Mouse (Mus musculus): ENCODE data around the gene Mb. TPM values are rescaled to one million over a fixed set of nuclear protein-coding genes. Genes with fewer than 3 reads are reported as not detected.
A peak's percentile ranks its signal among the peaks of the same experiment; 100 is the strongest.

The Mb gene
- polyA plus RNA-seq, 1 experiment from 2014 or later = 29.5 TPM

DNA sequence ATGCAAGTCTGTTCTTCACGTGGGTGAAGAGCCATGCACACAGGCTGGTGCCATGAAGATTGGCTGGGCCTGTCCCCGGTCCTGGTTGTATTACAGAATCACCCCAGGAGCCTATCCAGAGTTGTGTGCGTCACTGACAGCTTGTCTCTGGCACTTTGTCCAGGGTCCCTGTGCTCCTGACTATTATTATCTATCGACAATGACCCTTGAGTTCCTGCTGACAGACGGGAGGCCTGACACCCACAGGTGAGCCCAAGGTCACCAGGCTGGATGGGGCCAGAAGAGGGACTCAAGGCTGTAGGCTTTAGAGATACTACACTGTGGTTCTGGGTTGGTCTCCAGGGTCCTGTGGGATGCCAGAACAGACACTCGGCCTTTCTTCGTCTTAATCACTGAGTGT is 30.9 kb downstream of the Mb start:
- peak overlapping the region; percentile 88 for H3K27ac ChIP-seq
- peaks cover 86% of the 10 kb centered on the region for H3K4me1 ChIP-seq
- DNase-seq (ENCODE audit: low spot score) = peak; percentile 93
- H3K36me3 ChIP-seq = no peaks in the 10 kb centered on the region; the same call in 1 of the 2 replicates
- no peaks in the 10 kb centered on the region for H3K27me3 ChIP-seq (ENCODE audit: insufficient read depth, poor library complexity, severe bottlenecking)
- H3K4me3 ChIP-seq = no peak overlapping the region; the same call in 1 of the 2 replicates
- H3K9me3 ChIP-seq = no peaks in the 10 kb centered on the region
- 41% methylated on average over 7 of the region's 7 CpGs for WGBS

DNA sequence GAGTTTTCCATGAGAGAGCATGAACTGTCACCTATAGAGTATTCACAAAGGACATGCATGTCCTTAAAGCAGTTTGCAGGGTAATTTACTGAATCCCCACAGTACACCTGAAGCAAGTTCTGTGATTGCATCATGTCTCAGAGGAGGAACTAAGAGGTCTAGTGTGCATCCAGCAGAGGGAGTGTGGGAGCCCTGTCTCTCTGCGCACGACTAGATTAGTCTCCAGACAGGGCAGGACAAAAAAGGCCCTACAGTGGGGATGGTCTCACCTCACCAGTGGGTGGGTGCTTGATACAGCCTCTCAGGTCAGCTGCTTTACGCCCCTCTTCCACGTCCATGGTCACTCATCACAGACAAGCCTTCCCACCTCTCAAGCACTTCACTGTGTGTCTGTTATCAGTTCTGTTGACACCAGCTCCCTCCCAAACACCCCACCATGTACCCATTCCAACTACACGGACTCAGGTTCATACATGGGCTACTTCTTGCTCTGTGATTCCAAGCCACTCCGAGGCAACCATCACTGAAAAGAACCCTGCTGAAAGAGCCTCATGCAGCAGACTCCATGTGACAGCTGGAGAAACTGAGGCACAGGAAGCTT is 31.6 kb downstream of the Mb start:
- Histone ChIP-seq H3K27me3 (ENCODE audit: insufficient read depth, poor library complexity, severe bottlenecking) (no peaks in the 10 kb centered on the region), H3K36me3 (no peaks in the 10 kb centered on the region; the same call in 1 of the 2 replicates), H3K4me1 (peaks cover 93% of the 10 kb centered on the region), H3K27ac (peak overlapping the region; percentile 88), H3K9me3 (no peaks in the 10 kb centered on the region), H3K4me3 (no peak overlapping the region)
- DNase-seq (ENCODE audit: low spot score) = peak; percentile 91
- 38% methylated on average over 6 of the region's 6 CpGs for WGBS

DNA sequence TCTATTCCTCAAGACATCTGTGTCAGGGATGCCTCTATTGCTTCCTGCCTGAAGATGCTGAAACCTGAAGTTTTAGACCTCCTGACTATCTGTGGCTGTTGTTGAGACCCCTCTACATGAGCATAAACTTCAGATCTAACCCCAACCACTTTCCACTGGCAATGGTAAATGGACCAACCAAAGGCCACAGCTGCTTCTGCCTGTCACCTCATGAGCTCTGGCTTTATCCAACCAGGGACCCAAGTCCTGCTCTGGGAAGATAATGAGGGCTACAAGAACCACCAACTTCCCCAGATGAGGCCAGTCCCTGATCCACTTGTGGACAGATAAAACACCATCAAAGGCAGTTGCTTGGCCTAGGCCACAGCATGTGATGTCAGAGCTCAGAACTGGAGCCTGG is 32.6 kb downstream of the Mb start:
- H3K36me3 ChIP-seq = no peaks in the 10 kb centered on the region; the same call in 1 of the 2 replicates
- DNase-seq (ENCODE audit: low spot score) = no peak
- H3K4me3 ChIP-seq = no peak overlapping the region
- peak overlapping the region; percentile 88 for H3K27ac ChIP-seq
- no peaks in the 10 kb centered on the region for H3K27me3 ChIP-seq (ENCODE audit: insufficient read depth, poor library complexity, severe bottlenecking)
- peaks cover 98% of the 10 kb centered on the region for H3K4me1 ChIP-seq
- no peaks in the 10 kb centered on the region for H3K9me3 ChIP-seq

DNA sequence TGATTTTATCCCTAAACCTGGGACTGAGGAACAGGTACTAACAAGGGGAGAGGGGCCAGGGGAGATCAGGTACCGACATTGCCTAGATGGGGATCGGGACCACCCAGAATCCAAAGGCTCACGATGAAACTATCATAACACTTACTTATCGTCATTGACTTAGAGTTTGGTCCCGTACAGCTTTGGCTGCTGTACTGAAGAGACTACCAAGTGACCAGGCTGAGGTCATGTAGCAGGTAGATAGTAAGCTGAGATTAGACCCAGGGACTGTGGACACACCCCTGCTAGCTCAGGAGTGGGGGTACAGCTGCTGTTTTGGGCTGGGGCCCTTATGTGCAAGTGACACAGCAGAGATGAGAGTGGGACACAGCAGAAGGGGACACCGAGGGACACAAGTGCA is 34.0 kb downstream of the Mb start:
- H3K4me1 ChIP-seq = peaks cover 94% of the 10 kb centered on the region
- no peak overlapping the region for H3K4me3 ChIP-seq
- H3K36me3 ChIP-seq = no peaks in the 10 kb centered on the region; the same call in 1 of the 2 replicates
- peak overlapping the region; percentile 88; the same call in 1 of the 2 replicates for H3K27ac ChIP-seq
- WGBS = 90% methylated on average over 6 of the region's 6 CpGs
- no peaks in the 10 kb centered on the region for H3K27me3 ChIP-seq (ENCODE audit: insufficient read depth, poor library complexity, severe bottlenecking)
- H3K9me3 ChIP-seq = no peaks in the 10 kb centered on the region
- DNase-seq (ENCODE audit: low spot score) = no peak

DNA sequence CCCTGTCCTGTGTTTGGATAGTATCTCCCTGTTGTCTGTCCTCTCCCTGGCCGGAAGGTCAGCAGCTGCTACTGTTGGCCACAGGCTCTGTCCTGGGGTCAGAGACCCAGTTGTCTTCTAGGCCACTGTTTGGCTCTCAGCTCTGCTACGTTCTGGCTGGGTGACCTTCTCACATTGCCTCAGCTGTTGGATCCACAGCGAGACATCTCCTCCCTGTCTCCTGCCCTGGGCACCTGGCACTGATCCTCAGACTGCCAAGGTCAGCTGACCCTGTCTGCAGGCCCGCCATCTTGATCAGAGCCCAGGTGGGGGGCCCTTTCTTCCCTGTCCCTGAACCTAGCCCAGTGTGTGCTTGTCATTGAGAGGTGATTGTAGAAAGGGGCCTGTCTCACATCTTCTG is 35.5 kb downstream of the Mb start:
- peaks cover 7% of the 10 kb centered on the region; the same call in 1 of the 2 replicates for H3K36me3 ChIP-seq
- peak overlapping the region; percentile 90 for H3K27ac ChIP-seq
- H3K27me3 ChIP-seq (ENCODE audit: insufficient read depth, poor library complexity, severe bottlenecking) = no peaks in the 10 kb centered on the region
- H3K4me3 ChIP-seq = peak overlapping the region; percentile 38
- no peaks in the 10 kb centered on the region for H3K9me3 ChIP-seq
- H3K4me1 ChIP-seq = peaks cover 84% of the 10 kb centered on the region
- 47% methylated on average over 4 of the region's 4 CpGs for WGBS
- no peak for DNase-seq (ENCODE audit: low spot score)

DNA sequence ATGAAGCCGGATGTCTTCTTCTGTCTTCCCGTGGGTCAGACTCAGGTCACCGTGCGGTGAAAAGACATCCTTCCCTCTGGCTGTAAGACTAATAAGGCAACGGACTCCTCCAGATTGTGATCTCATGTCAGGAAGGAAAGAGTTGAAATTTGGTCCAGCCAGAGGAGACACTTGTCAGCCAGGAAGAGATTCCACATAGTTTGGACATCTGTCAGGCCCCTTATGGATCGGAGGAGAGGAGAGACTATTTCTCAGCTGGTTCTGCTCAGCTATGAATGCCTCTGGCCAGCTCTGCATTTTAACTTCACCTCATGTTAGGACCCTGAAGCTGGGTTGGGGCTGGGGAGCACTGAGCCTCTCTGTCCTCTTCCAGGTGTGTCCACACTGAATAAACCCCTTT is 36.0 kb downstream of the Mb start:
- Histone ChIP-seq H3K27me3 (ENCODE audit: insufficient read depth, poor library complexity, severe bottlenecking) (no peaks in the 10 kb centered on the region), H3K4me3 (peak overlapping the region; percentile 38), H3K36me3 (peaks cover 7% of the 10 kb centered on the region; the same call in 1 of the 2 replicates), H3K4me1 (peaks cover 84% of the 10 kb centered on the region), H3K27ac (peak overlapping the region; percentile 90), H3K9me3 (no peaks in the 10 kb centered on the region)
- 31% methylated on average over 6 of the region's 6 CpGs for WGBS
- no peak for DNase-seq (ENCODE audit: low spot score)

DNA sequence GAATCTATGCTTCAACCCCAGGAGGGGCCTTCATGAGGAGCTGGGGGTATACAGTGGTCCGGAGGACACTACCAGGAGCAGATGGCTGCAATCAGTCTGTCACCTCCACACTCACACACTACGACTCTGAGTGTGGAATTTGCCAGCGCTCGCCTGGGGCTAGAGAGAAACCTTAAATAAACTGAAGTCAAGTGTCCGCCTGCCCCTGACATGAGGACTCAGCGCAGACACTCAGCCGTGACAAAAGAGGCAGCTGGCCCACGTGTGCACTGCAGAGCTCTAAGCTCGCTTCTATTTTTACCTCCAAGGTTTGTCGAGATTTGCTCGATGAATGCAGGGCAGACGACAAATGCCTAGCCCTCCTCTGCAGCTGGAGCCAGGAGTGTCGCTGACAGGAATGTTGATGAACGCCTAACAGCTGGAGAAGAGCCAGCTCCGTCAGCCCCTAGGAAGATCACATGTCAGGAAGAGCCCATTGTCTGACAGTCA is 36.7 kb downstream of the Mb start:
- peak overlapping the region; percentile 90 for H3K27ac ChIP-seq
- H3K36me3 ChIP-seq = peaks cover 7% of the 10 kb centered on the region; the same call in 1 of the 2 replicates
- H3K27me3 ChIP-seq (ENCODE audit: insufficient read depth, poor library complexity, severe bottlenecking) = no peaks in the 10 kb centered on the region
- H3K4me1 ChIP-seq = peaks cover 78% of the 10 kb centered on the region
- H3K4me3 ChIP-seq = peak overlapping the region; percentile 47
- no peaks in the 10 kb centered on the region for H3K9me3 ChIP-seq
- WGBS = 10% methylated on average over 15 of the region's 15 CpGs
- peak; percentile 93 for DNase-seq (ENCODE audit: low spot score)

DNA sequence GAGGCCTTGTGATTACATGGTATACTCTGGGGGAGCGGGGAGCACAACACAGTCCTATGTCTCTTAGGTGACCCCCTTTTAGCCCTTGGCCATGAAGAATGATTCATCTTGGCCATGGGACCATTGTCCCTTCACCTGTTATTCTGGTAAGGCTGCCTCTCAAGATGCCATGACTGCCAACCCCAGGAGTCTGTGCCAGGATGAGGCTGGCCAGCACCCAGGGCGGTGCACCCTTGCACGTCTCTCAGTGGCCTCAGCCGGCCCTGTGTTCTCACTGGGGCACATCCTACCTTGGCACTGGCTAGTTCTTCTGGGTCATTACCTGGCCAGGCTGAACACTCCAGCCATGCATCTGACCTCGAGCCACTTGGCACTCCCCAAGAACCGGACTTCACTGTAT is 41.6 kb downstream of the Mb start:
- Histone ChIP-seq H3K27ac (no peak overlapping the region), H3K4me3 (no peak overlapping the region), H3K9me3 (no peaks in the 10 kb centered on the region), H3K4me1 (peaks cover 39% of the 10 kb centered on the region), H3K27me3 (ENCODE audit: insufficient read depth, poor library complexity, severe bottlenecking) (no peaks in the 10 kb centered on the region), H3K36me3 (peaks cover 7% of the 10 kb centered on the region; the same call in 1 of the 2 replicates)
- WGBS = 87% methylated on average over 6 of the region's 6 CpGs
- no peak for DNase-seq (ENCODE audit: low spot score)

DNA sequence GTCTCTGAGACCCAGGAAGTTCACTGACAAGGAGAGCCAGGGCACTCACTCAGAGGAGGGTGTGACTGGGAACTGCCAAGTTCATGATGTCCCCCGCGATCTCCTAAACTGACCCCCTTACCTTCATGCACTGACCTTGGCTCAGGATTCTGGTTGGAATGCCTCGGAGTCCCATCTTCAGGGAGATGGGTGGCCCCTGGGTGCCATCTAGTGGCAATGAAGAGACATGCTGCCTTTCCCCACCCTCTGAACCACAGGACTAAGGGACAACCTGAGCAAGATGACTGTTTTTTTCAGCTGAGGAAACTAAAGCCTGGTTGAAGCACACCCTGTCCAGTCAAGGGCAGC is 46.6 kb downstream of the Mb start:
- H3K4me1 ChIP-seq = peaks cover 21% of the 10 kb centered on the region
- no peak overlapping the region for H3K4me3 ChIP-seq
- peaks cover 15% of the 10 kb centered on the region; the same call in 1 of the 2 replicates for H3K27me3 ChIP-seq (ENCODE audit: insufficient read depth, poor library complexity, severe bottlenecking)
- H3K27ac ChIP-seq = peak overlapping the region; percentile 31; the same call in 1 of the 2 replicates
- no peak for DNase-seq (ENCODE audit: low spot score)
- 11% methylated on average over 3 of the region's 3 CpGs for WGBS
- no peaks in the 10 kb centered on the region for H3K36me3 ChIP-seq
- no peaks in the 10 kb centered on the region for H3K9me3 ChIP-seq

DNA sequence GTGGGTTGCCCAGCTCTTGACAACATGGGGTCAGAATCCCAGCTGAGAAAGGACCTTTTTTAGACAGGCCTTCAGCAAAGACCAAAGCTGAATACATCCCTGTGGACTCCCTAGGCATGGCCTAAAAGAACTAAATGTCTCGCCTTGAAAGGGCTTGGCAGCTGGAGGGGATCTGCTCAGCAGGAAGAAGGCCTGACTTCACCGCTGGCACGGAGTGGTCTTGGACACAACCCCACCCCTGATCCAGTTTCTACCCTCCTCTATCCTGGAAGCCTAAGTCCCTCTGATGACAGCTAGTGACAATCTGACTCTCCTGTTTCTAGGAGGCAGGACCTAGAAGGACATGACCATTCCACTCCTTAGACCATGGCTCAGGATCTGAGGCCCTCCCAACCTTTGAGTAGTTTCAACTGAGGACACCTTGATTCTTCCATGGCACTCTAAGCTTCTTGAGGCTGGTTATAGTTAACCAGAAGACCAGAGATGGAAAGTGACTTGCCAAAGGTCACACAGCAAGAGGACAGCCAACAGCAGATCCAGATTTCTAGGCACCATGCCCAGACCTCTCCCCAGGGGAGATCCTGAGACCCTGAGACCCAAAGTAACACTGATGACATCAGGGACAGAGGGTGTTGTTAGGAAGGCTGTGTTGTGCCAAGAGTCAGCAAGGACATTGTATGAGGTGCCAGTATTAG is 47.1 kb downstream of the Mb start:
- 86% methylated on average over 3 of the region's 3 CpGs for WGBS
- Histone ChIP-seq H3K9me3 (no peaks in the 10 kb centered on the region), H3K27me3 (ENCODE audit: insufficient read depth, poor library complexity, severe bottlenecking) (peaks cover 19% of the 10 kb centered on the region; the same call in 1 of the 2 replicates), H3K4me1 (peaks cover 23% of the 10 kb centered on the region), H3K36me3 (no peaks in the 10 kb centered on the region), H3K27ac (peak overlapping the region; percentile 31; the same call in 1 of the 2 replicates), H3K4me3 (no peak overlapping the region)
- no peak for DNase-seq (ENCODE audit: low spot score)

DNA sequence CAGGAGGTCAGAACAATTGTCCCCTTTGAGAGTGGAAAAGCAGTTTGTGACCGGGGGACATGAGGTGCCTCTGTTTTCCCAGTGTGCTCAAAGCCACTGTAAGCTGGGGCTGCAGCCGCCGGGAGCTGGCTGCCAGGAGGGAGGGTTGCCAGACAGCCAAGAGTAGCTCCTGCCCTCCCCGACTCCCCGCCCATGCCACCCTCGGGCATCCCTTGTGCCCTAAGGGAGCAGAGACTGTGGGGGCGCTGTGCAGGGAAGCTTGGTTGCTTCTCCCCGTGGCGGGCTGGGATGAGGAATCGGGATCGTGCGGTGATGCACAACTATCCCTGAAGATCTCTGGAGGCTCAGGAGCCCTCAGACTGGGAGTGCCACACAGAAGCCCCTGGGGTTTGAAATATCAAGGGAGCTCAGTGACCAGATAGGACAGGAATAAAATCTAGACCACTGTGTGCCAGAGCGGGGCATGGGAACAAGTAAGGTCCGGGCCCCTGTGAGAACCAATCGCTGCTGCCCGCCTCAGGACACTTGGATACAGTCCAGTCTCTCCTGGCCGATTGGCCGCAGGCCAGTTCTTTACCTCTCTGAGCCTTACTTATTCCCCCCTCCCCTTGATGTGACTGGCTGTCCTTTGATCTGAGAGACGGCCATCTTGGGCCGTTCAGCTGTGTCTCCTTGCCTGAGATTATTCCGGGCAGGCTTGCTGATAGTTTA is 51.4 kb downstream of the Mb start:
- H3K4me1 ChIP-seq = peaks cover 22% of the 10 kb centered on the region
- WGBS = 44% methylated on average over 21 of the region's 21 CpGs
- no peaks in the 10 kb centered on the region for H3K36me3 ChIP-seq
- peak overlapping the region; percentile 49 for H3K27ac ChIP-seq
- peaks cover 24% of the 10 kb centered on the region; the same call in 1 of the 2 replicates for H3K27me3 ChIP-seq (ENCODE audit: insufficient read depth, poor library complexity, severe bottlenecking)
- H3K4me3 ChIP-seq = peak overlapping the region; percentile 35
- no peaks in the 10 kb centered on the region for H3K9me3 ChIP-seq
- DNase-seq (ENCODE audit: low spot score) = no peak

DNA sequence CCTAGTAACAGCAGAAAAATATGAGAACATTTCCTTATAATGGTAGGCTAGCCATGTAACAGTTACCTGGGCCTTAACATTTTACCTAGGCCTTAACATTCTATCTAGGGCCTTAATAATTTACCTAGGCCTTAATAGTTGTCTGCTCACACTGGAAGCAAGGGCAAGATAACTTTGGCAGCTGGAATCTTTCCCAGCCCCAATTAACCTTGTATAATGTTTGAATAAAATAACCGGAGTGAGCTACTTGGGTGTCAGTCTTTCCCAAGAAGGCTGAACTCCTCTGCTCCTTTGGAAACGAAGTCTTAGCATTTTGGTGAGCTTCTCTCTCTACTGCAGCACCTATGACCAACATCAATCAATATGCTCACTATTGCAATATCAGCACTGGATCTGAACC is 52.4 kb downstream of the Mb start:
- peaks cover 16% of the 10 kb centered on the region for H3K4me1 ChIP-seq
- peaks cover 24% of the 10 kb centered on the region; the same call in 1 of the 2 replicates for H3K27me3 ChIP-seq (ENCODE audit: insufficient read depth, poor library complexity, severe bottlenecking)
- DNase-seq (ENCODE audit: low spot score) = no peak
- no peak overlapping the region for H3K27ac ChIP-seq
- H3K36me3 ChIP-seq = no peaks in the 10 kb centered on the region
- WGBS = 78% methylated on average over 2 of the region's 2 CpGs
- H3K4me3 ChIP-seq = no peak overlapping the region
- no peaks in the 10 kb centered on the region for H3K9me3 ChIP-seq

DNA sequence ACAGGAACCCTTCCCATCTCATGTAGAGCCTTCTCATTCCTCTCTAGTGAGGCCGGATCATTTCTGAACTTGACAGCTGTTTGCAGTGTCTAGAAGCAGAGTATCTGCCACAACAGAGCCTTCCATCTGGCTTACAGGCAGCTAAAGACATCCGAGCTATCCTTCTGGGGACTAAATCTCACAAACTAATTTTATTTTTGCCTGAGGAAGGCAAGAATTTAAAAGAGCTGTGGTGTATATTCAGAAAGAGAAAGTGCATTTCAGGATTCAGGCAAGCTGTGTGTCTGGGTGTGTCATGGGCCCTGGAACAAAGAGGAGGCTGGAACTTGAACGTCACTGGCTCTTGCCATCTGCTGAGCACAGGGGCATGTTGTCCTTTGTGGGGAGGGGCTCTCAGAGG is 56.1 kb downstream of the Mb start:
- H3K9me3 ChIP-seq = no peaks in the 10 kb centered on the region
- 77% methylated on average over 3 of the region's 3 CpGs for WGBS
- no peak for DNase-seq (ENCODE audit: low spot score)
- H3K36me3 ChIP-seq = no peaks in the 10 kb centered on the region
- no peak overlapping the region for H3K4me3 ChIP-seq
- no peak overlapping the region for H3K27ac ChIP-seq
- peaks cover 15% of the 10 kb centered on the region; the same call in 1 of the 2 replicates for H3K27me3 ChIP-seq (ENCODE audit: insufficient read depth, poor library complexity, severe bottlenecking)
- H3K4me1 ChIP-seq = peaks cover 14% of the 10 kb centered on the region

Data from heart, embryonic 10.5 days (tissue).